In genomic region chr7:30581547-30581946, GRCm38 (mm10) we compare ENCODE assay signal across 16 mouse cellular contexts. TPM values are rescaled to one million over a fixed set of nuclear protein-coding genes. Genes with fewer than 3 reads are reported as not detected.
"Had no signal": no experiment of that assay in that cellular context is flagged by ENCODE, and none has a peak within 500 bp of the region (broad histone marks: within the 10 kb centered on the region; RNA-seq: fewer than 3 reads in every experiment).

No protein-coding gene starts in this region.

- H3K9me3 ChIP-seq: limb, embryonic 12.5 days; liver, embryonic 13.5 days; midbrain, embryonic 13.5 days; neural tube, embryonic 15.5 days had no signal

- ATAC-seq: liver, postnatal 0 days; midbrain, embryonic 13.5 days had no signal

- H3K4me3 ChIP-seq: layer of hippocampus, adult 2 months; limb, embryonic 12.5 days; liver, embryonic 13.5 days; midbrain, embryonic 13.5 days; myocyte; neural tube, embryonic 15.5 days had no signal

- H3K27ac ChIP-seq: layer of hippocampus, adult 2 months; limb, embryonic 12.5 days; liver, embryonic 13.5 days; midbrain, embryonic 13.5 days; neural tube, embryonic 15.5 days had no signal

- H3K4me2 ChIP-seq: limb, embryonic 12.5 days; liver, embryonic 13.5 days; midbrain, embryonic 13.5 days; neural tube, embryonic 15.5 days had no signal

- H3K9ac ChIP-seq: liver, embryonic 13.5 days; liver, postnatal 0 days; midbrain, embryonic 13.5 days; neural tube, embryonic 15.5 days had no signal

- H3K27me3 ChIP-seq: limb, embryonic 12.5 days; liver, embryonic 13.5 days; midbrain, embryonic 13.5 days; neural tube, embryonic 15.5 days had no signal

- DNase-seq: liver; liver, embryonic 13.5 days; liver, postnatal 0 days; right cerebral cortex, adult 18-20 months; right cerebral cortex, postnatal 25 days; thymus, adult 18-20 months; thymus, postnatal 14 days had no signal

RNA-seq across cellular contexts. Expression of gene Zbtb32, which starts 17.2 kb away (rescaled TPM):
- total RNA-seq: layer of hippocampus, adult 2 months; layer of hippocampus, postnatal 10 days; left cerebral cortex, postnatal 36 days; megakaryocyte-erythroid progenitor cell, adult 5-6 weeks had no signal
- polyA plus RNA-seq: neural tube, embryonic 11.5 days had no signal
